Mouse (Mus musculus) erythroblast, embryonic 14.5 days (primary cell): ENCODE data around the gene Zfp689.

ENCODE experiments used
- GATA1 ChIP-seq: IDR thresholded peaks from 2 replicates; pipeline ENCODE4 v1.6.1; 2012; ENCODE audit warnings: low read length, inconsistent platforms, mixed read lengths
- TAL1 ChIP-seq: IDR thresholded peaks from 3 replicates; pipeline ENCODE4 v1.6.1; 2012; ENCODE audit warnings: low read length, inconsistent platforms, mixed read lengths

DNA sequence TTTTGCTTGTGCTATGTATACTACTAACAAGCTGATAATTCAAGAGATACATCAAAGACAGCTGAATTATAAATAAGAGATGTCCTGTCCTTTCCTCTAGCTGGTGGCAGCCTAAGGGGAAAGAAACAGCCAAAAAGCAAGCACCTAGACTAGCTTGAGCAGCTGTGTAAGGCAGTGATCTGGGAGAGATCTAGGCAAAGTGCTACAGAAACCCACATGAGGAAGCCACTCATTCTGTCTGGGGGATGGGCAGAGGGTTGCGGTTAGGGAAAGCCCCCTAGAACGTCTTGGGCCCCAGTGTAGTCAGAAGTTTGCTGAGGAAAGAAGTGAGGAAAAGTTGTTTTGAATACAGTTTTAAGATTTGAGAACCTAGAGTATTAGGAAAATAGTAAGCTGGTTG, 31.4 kb upstream of the Zfp689 start:
- no peak for TF ChIP-seq TAL1
- no peak for TF ChIP-seq GATA1
